Mouse (Mus musculus): ENCODE measurements around the gene Itpka. TPM values are rescaled to one million over a fixed set of nuclear protein-coding genes. Genes with fewer than 3 reads are reported as not detected.

Itpka gene
- polyA plus RNA-seq, 1 experiment from 2014 or later = 4.1 TPM

GRCm38 (mm10) chr2:119799961-119800550 is 57.9 kb downstream of the Itpka start:
- ATAC-seq = peak; percentile 11; the same call in 1 of the 2 replicates
- Histone ChIP-seq H3K27me3 (replicated peaks) (peaks cover 97% of the 10 kb centered on the region), H3K36me3 (no peaks in the 10 kb centered on the region), H3K9ac (peak overlapping the region; percentile 71), H3K9me3 (replicated peaks) (no peaks in the 10 kb centered on the region), H3K4me3 (peak overlapping the region; percentile 69), H3K27ac (no peak overlapping the region), H3K4me1 (peaks cover 31% of the 10 kb centered on the region), H3K4me2 (peak overlapping the region; percentile 96)
- WGBS (ENCODE audit: insufficient replicate concordance) = 2% methylated on average over 23 of the region's 27 CpGs

Other genes with a start within 250 kb of the Itpka start
- gene Exd1, start 194.7 kb upstream of the Itpka start, polyA plus RNA-seq (2016; fragmentation: Nextera tagmentation; extraction: Ambion mirVana) = 0.07 and 0.17 TPM in 2 replicates
- gene Chp1, start 194.6 kb upstream of the Itpka start, polyA plus RNA-seq (2016; fragmentation: Nextera tagmentation; extraction: Ambion mirVana) = 43.4 and 44.1 TPM in 2 replicates
- gene Nusap1, start 124.0 kb upstream of the Itpka start, polyA plus RNA-seq (2016; fragmentation: Nextera tagmentation; extraction: Ambion mirVana) = 90.2 and 91.3 TPM in 2 replicates
- gene Oip5, start 123.9 kb upstream of the Itpka start, polyA plus RNA-seq (2016; fragmentation: Nextera tagmentation; extraction: Ambion mirVana) = 43.6 and 46.4 TPM in 2 replicates
- 47.4 and 49.6 TPM in 2 replicates for gene Ndufaf1, start 79.5 kb upstream of the Itpka start, polyA plus RNA-seq (2016; fragmentation: Nextera tagmentation; extraction: Ambion mirVana)
- gene Rtf1, start 67.3 kb upstream of the Itpka start, polyA plus RNA-seq (2016; fragmentation: Nextera tagmentation; extraction: Ambion mirVana) = 27.7 and 27.8 TPM in 2 replicates
- gene Ltk, start 18.1 kb downstream of the Itpka start, polyA plus RNA-seq (2016; fragmentation: Nextera tagmentation; extraction: Ambion mirVana) = 0.19 TPM in 1 of 2 replicates, not detected in the other
- gene Rpap1, start 45.2 kb downstream of the Itpka start, polyA plus RNA-seq (2016; fragmentation: Nextera tagmentation; extraction: Ambion mirVana) = 17.4 and 17.8 TPM in 2 replicates
- gene Tyro3, start 55.4 kb downstream of the Itpka start, polyA plus RNA-seq (2016; fragmentation: Nextera tagmentation; extraction: Ambion mirVana) = 2.5 and 3.1 TPM in 2 replicates
- 12.5 and 13.3 TPM in 2 replicates for gene Mga, start 154.9 kb downstream of the Itpka start, polyA plus RNA-seq (2016; fragmentation: Nextera tagmentation; extraction: Ambion mirVana)
- 0.63 and 0.96 TPM in 2 replicates for gene Mapkbp1, start 230.4 kb downstream of the Itpka start, polyA plus RNA-seq (2016; fragmentation: Nextera tagmentation; extraction: Ambion mirVana)